Comparison of ENCODE assay signal across 9 mouse cellular contexts in genomic region chr2:172831762-172832161, GRCm38 (mm10).
DNase-seq lines count a peak whose midpoint lies in the region; ATAC-seq and TF ChIP-seq lines count a peak whose summit lies in the region.
"Had no signal": no experiment of that assay in that cellular context is flagged by ENCODE, and none has a peak within 500 bp of the region (broad histone marks: within the 10 kb centered on the region; RNA-seq: fewer than 3 reads in every experiment).

No protein-coding gene starts in this region.

- no peak overlapping the region for H3K9ac ChIP-seq in intestine, embryonic 14.5 days (ENCODE audit: low read length)

- no peaks in the 10 kb centered on the region for H3K9me3 ChIP-seq in intestine, embryonic 14.5 days (ENCODE audit: control insufficient read depth, low read length)
- H3K9me3 ChIP-seq: megakaryocyte, embryonic 14.5 days had no signal

- peak; percentile 64; the same call in 1 of the 2 replicates for TF ChIP-seq CTCF in small intestine, adult 2 months (IDR thresholded peaks at IDR 0.05; ENCODE audit: extremely low read depth, insufficient read length, insufficient replicate concordance, low read depth, low read length)

- intact Hi-C loops in left cerebral cortex, postnatal 14 days (cut with DNase I), result loop anchor here (1.0 to 2.0 kb wide), 2 partner anchors 165 to 249 kb away; no protein-coding TSS in a partner anchor

- peak; percentile 83 for ATAC-seq in intestine, embryonic 14.5 days (replicated peaks; ENCODE audit: low FRiP score, low TSS enrichment, low read depth)
- no peak for ATAC-seq in monocyte, adult 5-6 weeks (replicated peaks; ENCODE audit: insufficient number of reproducible peaks, low FRiP score, low TSS enrichment, poor library complexity, severe bottlenecking)

- H3K4me1 ChIP-seq in intestine, embryonic 14.5 days (replicated peaks; ENCODE audit: control insufficient read depth, insufficient read depth, low read length), result peaks cover 3% of the 10 kb centered on the region; the same call in 1 of the 2 replicates
- no peaks in the 10 kb centered on the region for H3K4me1 ChIP-seq in small intestine, adult 2 months (ENCODE audit: control insufficient read depth, insufficient read depth, insufficient read length, low read length)

- H3K27me3 ChIP-seq in intestine, embryonic 14.5 days (replicated peaks; ENCODE audit: control insufficient read depth, insufficient read depth, low read length), result no peaks in the 10 kb centered on the region
- no peaks in the 10 kb centered on the region for H3K27me3 ChIP-seq in small intestine, adult 2 months (ENCODE audit: control insufficient read depth, insufficient read depth, low read length)

- no peak overlapping the region for H3K4me2 ChIP-seq in intestine, embryonic 14.5 days (ENCODE audit: low read length)

- WGBS in intestine, embryonic 14.5 days, result 15% methylated on average over 5 of the region's 5 CpGs
- WGBS in small intestine, adult 2 months, result 18% methylated on average over 5 of the region's 5 CpGs

- H3K4me3 ChIP-seq in intestine, embryonic 14.5 days (ENCODE audit: low read depth, low read length), result no peak overlapping the region
- no peak overlapping the region for H3K4me3 ChIP-seq in small intestine, adult 2 months (ENCODE audit: low read depth, low read length)
- H3K4me3 ChIP-seq: megakaryocyte, embryonic 14.5 days had no signal

- no peaks in the 10 kb centered on the region for H3K36me3 ChIP-seq in intestine, embryonic 14.5 days (ENCODE audit: control insufficient read depth, insufficient read depth, low read length)
- H3K36me3 ChIP-seq in small intestine, adult 2 months (ENCODE audit: control insufficient read depth, insufficient read depth, low read length), result no peaks in the 10 kb centered on the region

- TF ChIP-seq POLR2A in small intestine, adult 2 months (IDR thresholded peaks at IDR 0.05; ENCODE audit: low read depth, low read length), result no peak

- H3K27ac ChIP-seq in intestine, embryonic 14.5 days (ENCODE audit: low read depth), result no peak overlapping the region
- H3K27ac ChIP-seq in small intestine, adult 2 months (ENCODE audit: insufficient read depth, low read depth, low read length), result no peak overlapping the region

- DNase-seq in WW6 (ENCODE audit: low read depth, low spot score), result peak; percentile 61
- DNase-seq in cerebellum, adult 9-11 months, result peak; percentile 30
- DNase-seq in gastrocnemius, adult 18-20 months (ENCODE audit: low spot score), result peak; percentile 65
- DNase-seq in intestine, embryonic 14.5 days (ENCODE audit: low spot score), result peak; percentile 94
- peak; percentile 58 to 77 for DNase-seq in left cerebral cortex, postnatal 14 days (ENCODE audit: low spot score in 2 of 2)
- DNase-seq in mesoderm, embryonic 11.5 days (ENCODE audit: low read depth, low spot score), result peak; percentile 81

Comparison
In these comparisons a context has a peak if more than half of its experiments do, and no peak if none do; other contexts are left out.
1. DNase-seq: peak in every context shown above with its lines; median percentile 94 in intestine, embryonic 14.5 days; 81 in mesoderm, embryonic 11.5 days; 68 in left cerebral cortex, postnatal 14 days; 65 in gastrocnemius, adult 18-20 months; 61 in WW6; 30 in cerebellum, adult 9-11 months.